Mouse (Mus musculus) hindbrain, postnatal 0 days (tissue): ENCODE data around the gene Ccdc65. TPM values are rescaled to one million over a fixed set of nuclear protein-coding genes. Genes with fewer than 3 reads are reported as not detected.

ENCODE experiments used
- ATAC-seq: fragments of 200-750 bp; cut with Nextera tagmentation; 2 replicates; pipeline ENCODE4 v1.8.0; 2017; ENCODE audit warnings: mild to moderate bottlenecking, moderate TSS enrichment, moderate library complexity
- DNase-seq: peaks from one replicate; pipeline ENCODE4 v3.0.0-alpha.2; 2015; ENCODE audit warnings: low spot score
- H3K27ac ChIP-seq: fragments of 300-500 bp; sonication (generic); 2 replicates; pipeline ENCODE4 v1.5.1; 2014; ENCODE audit warnings: mild to moderate bottlenecking
- H3K27me3 ChIP-seq: fragments of 300-500 bp; sonication (generic); 2 replicates; pipeline ENCODE4 v1.6.1; 2014; ENCODE audit warnings: low read length, mixed read lengths; ENCODE audit not compliant: insufficient read depth
- H3K36me3 ChIP-seq: fragments of 300-500 bp; sonication (generic); 2 replicates; pipeline ENCODE4 v1.6.1; 2014; ENCODE audit warnings: low read length, mixed read lengths; ENCODE audit not compliant: insufficient read depth
- H3K4me1 ChIP-seq: fragments of 300-500 bp; sonication (generic); 2 replicates; pipeline ENCODE4 v1.6.1; 2014; ENCODE audit warnings: antibody characterized with exemption, low read length, mixed read lengths; ENCODE audit not compliant: insufficient read depth
- H3K4me2 ChIP-seq: fragments of 300-500 bp; sonication (generic); 2 replicates; pipeline ENCODE4 v1.6.1; 2014; ENCODE audit warnings: low read depth, mild to moderate bottlenecking, low read length, moderate library complexity, mixed read lengths
- H3K4me3 ChIP-seq: fragments of 300-500 bp; sonication (generic); 2 replicates; pipeline ENCODE4 v1.5.1; 2014; ENCODE audit warnings: low read length
- H3K9ac ChIP-seq: fragments of 300-500 bp; sonication (generic); replicated peaks from 2 replicates; pipeline ENCODE4 v1.6.1; 2014; ENCODE audit warnings: mild to moderate bottlenecking, low read length, moderate library complexity, mixed read lengths
- H3K9me3 ChIP-seq: fragments of 300-500 bp; sonication (generic); 2 replicates; pipeline ENCODE4 v1.6.1; 2016; ENCODE audit warnings: low read length, mixed read lengths
- CTCF ChIP-seq: IDR thresholded peaks from 2 replicates; pipeline ENCODE4 v1.5.1; 2016; ENCODE audit warnings: antibody characterized with exemption, control low read depth, low read depth
- WGBS: fragments of 180-500 bp; shearing (Covaris S2); extraction: QIAGEN DNeasy Blood & Tissue Kit; methylation state at CpG from one replicate; pipeline ENCODE4 v1.1.7; 2014; 5-methylcytosine and 5-hydroxymethylcytosine counted together
- polyA plus RNA-seq: library from polyadenylated mRNA; unstranded; fragments of >200 nt; fragmentation: Nextera tagmentation; extraction: Ambion mirVana; gene quantifications from 2 replicates; pipeline ENCODE4 v1.2.1, GENCODE M21; 2015
- total RNA-seq: library from RNA; depleted of rRNA; stranded (reverse); fragments of >200 nt; gene quantifications from 2 replicates; pipeline ENCODE4 v1.2.3, GENCODE M21; 2014

Gene Ccdc65
- total and polyA plus RNA-seq, 2 experiments from 2014 or later, result 2.6 to 7.7 TPM

DNA sequence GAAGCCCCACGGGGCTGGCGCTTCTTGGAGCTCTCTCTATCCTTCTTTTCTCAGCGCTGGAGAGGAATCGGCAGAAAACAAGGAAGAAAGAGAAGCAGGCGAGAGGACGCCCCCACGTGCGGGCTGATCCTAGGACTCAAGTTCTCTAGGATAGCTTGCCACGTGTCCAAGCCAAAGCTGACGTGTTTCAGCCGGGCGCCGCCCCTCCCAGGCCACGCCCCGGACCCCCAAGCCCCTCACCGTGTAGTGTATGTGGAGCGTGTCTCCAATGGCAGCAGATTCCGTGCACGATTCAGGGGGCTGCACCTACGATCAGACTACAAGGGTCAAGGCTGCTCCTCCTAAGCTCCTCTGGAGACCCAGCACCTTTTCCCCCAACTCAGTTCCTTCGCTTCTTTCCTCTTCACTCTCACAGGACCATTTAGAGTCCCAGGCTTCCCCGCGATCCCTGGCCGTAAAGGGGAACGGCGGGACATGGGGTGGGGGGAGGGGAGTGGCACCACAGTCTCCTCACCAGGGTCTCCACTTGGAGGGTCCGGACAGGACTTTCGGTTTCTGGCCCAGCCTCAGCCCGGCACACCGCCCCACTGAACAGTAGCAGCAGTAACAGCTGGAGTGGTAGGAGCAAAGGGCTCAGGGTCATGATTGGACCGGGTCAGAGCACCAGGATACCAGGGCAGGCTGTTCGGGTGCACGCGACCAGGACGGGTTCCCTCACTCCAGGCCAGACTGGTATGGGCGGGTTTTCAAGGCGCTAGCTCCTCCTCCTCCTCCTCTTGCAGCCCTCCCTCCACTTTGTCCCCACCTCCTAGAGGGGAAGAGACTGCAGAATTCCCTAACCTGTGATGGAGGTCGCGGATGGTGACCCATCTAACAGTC lies 19.7 kb downstream of the Ccdc65 start, which contains the start of gene Fkbp11:
Gene Fkbp11, minus strand, starts transcription at position 756 of the 879 bp plus-strand sequence.
- no peak for TF ChIP-seq CTCF
- H3K27ac ChIP-seq, result no peak within 1 kb of the TSS

DNA sequence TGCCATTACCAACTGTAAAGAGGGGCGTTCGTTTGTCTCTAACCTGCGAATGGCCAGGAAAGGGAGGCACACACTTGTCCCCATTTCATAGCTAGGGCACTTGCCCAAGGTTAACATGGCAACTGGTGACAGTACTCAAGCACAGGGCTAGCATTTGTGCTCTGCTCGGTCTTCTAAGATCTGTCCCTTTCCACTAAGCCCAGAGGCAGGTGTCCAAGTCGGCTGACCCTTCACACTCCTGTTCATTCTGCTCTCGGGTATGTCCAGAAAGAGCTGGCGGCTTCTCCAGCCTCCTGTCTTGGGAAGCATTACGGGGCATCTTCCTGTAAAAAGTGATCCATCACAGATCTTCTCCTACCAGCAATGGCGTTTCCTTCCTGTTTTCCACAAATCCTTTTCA lies 20.4 kb downstream of the Ccdc65 start:
- WGBS, result 43% methylated on average over 9 of the region's 9 CpGs
- DNase-seq (no peak), ATAC-seq (no peak)
- Histone ChIP-seq H3K9ac (no peak overlapping the region), H3K36me3 (no peaks in the 10 kb centered on the region), H3K27me3 (no peaks in the 10 kb centered on the region), H3K4me3 (peak overlapping the region; percentile 42), H3K9me3 (no peaks in the 10 kb centered on the region), H3K4me2 (peak overlapping the region; percentile 99), H3K27ac (no peak overlapping the region), H3K4me1 (peaks cover 4% of the 10 kb centered on the region; the same call in 1 of the 2 replicates)
- no peak for TF ChIP-seq CTCF

More for the DNA sequence above, 19.7 kb downstream of the Ccdc65 start, which contains the start of gene Fkbp11:
- peak; percentile 84 for ATAC-seq
- Histone ChIP-seq H3K9me3 (no peaks in the 10 kb centered on the region), H3K36me3 (no peaks in the 10 kb centered on the region), H3K4me2 (peak within 1 kb of the TSS; percentile 99), H3K4me3 (peak within 1 kb of the TSS; percentile 42), H3K4me1 (peaks cover 4% of the 10 kb centered on the region; the same call in 1 of the 2 replicates), H3K27me3 (no peaks in the 10 kb centered on the region), H3K9ac (peak within 1 kb of the TSS; percentile 25)
- DNase-seq, result peak; percentile 68
- WGBS, result under 1% methylated on average over 39 of the region's 39 CpGs

DNA sequence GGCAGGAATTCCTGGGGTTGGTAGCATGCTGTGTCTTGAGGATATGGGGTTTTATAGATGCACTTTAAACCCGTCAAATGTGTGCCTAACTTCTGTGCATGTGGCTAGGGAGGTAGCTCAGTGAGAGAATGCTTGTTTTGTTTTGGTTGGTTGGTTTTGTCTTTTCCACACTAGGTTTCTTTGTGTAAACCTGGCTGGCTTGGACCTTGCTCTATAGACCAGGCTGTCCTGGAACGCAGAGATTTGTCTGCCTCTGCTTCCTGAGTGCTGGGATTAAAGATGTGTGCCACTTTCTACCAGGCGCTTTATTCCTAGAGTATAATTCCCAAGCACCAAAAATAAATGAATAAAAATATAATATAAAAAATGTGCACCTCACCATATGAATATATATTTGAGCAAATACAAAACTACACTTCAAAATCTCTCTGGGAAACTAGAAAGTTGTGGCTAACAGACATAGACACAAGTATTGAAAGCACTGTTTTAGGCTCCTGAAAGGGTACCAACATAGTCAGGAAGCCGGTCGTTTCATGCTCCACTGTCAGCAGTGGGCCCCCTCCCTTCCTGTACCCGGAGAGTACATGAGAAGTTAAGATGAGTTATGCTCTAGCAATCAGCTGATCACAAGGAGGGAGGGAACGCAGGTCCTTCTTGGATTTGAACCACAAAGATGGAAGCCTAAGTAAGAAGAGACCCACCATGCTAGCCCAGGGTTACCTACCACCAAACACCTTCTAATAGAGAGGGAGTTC lies 22.0 kb downstream of the Ccdc65 start:
- no peak overlapping the region for H3K27ac ChIP-seq
- H3K4me3 ChIP-seq, result no peak overlapping the region
- 66% methylated on average over 7 of the region's 7 CpGs for WGBS
- H3K27me3 ChIP-seq, result no peaks in the 10 kb centered on the region
- no peaks in the 10 kb centered on the region for H3K36me3 ChIP-seq
- H3K4me1 ChIP-seq, result 0 out of 2 replicates have a peak, but pooled peaks cover 4% of the 10 kb centered on the region
- DNase-seq (no peak), ATAC-seq (no peak)
- H3K4me2 ChIP-seq, result no peak overlapping the region
- H3K9me3 ChIP-seq, result no peaks in the 10 kb centered on the region
- TF ChIP-seq CTCF, result no peak
- no peak overlapping the region for H3K9ac ChIP-seq

DNA sequence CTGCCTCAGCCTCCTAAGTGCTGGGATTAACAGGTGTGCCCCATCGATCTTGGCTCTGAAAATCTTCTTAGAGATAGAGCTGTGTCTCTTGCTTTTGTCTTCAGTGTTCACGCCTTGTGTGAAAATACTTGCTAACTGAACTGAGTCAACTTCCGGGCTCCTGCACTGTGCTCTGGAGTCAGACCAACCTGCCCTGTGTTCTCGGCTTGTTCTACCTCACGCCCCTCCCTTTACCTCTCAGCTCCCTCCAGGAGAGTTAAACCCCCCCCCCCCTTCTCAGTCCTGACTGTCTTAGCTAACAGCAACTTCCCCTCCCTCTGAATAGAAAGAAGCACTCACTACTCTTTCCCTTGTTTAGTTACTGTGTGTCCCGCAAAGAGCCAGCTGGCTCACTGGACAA lies 22.8 kb downstream of the Ccdc65 start:
- Histone ChIP-seq H3K4me3 (no peak overlapping the region), H3K9ac (no peak overlapping the region), H3K27me3 (no peaks in the 10 kb centered on the region), H3K4me1 (0 out of 2 replicates have a peak, but pooled peaks cover 4% of the 10 kb centered on the region), H3K27ac (no peak overlapping the region), H3K9me3 (no peaks in the 10 kb centered on the region), H3K4me2 (no peak overlapping the region), H3K36me3 (peaks cover under 1% of the 10 kb centered on the region; the same call in 1 of the 2 replicates)
- 84% methylated on average over 6 of the region's 6 CpGs for WGBS
- DNase-seq, result no peak
- TF ChIP-seq CTCF, result no peak
- ATAC-seq, result no peak

DNA sequence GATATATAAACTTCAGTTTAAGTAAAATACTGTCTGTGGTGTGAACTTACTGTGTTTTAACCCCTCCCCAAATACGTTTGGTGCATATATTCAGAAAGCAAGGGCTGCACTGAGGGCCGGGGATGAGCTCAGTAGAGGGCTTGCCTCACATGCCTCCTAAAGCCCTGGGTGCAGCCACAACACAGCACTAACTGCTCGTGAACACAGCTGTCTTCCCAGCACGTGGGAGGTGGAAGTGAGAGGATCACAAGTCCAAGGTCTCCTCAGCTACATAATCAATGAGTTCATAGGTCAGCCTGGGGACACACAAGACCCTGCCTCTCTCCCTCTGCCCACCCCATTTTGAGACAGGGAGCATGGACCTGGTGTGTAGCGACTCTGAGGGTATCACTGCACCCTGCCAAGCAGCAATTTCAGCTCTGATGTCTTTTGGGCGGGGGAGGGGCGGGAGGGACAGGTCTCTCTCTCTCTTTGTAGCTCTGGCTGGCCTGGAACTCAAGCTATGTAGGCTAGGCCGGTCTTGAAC lies 24.1 kb downstream of the Ccdc65 start:
- H3K9ac ChIP-seq, result no peak overlapping the region
- no peak overlapping the region for H3K27ac ChIP-seq
- no peaks in the 10 kb centered on the region for H3K27me3 ChIP-seq
- no peak for ATAC-seq
- TF ChIP-seq CTCF, result no peak
- H3K4me2 ChIP-seq, result no peak overlapping the region
- no peak overlapping the region for H3K4me3 ChIP-seq
- WGBS, result 68% methylated on average over 8 of the region's 8 CpGs
- no peaks in the 10 kb centered on the region for H3K9me3 ChIP-seq
- no peak for DNase-seq
- H3K36me3 ChIP-seq, result peaks cover 11% of the 10 kb centered on the region; the same call in 1 of the 2 replicates
- H3K4me1 ChIP-seq, result 0 out of 2 replicates have a peak, but pooled peaks cover 4% of the 10 kb centered on the region

DNA sequence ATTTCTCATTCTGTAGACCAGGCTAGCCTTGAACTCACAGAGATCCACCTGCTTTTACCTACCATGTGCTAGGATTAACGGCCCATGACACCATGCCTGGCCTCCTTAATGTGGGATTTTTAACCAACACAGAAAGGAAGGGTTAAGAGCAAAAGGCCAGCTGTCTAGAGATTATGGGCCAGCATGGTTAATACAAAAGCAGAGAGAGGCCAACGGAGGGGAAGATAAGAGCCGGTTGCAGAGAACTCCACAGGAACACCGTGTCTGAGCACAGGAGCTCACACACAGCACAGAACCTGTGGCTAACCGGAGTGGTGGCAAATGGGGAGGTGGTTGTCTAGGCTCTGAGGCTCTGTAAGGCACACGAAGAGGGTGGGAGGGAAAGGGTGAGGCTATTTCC lies 25.4 kb downstream of the Ccdc65 start:
- H3K4me2 ChIP-seq, result no peak overlapping the region
- 66% methylated on average over 6 of the region's 6 CpGs for WGBS
- H3K36me3 ChIP-seq, result peaks cover 15% of the 10 kb centered on the region; the same call in 1 of the 2 replicates

More for the DNA sequence above, 25.4 kb downstream of the Ccdc65 start:
- Histone ChIP-seq H3K9me3 (no peaks in the 10 kb centered on the region), H3K27ac (no peak overlapping the region), H3K9ac (no peak overlapping the region), H3K27me3 (no peaks in the 10 kb centered on the region), H3K4me3 (no peak overlapping the region), H3K4me1 (0 out of 2 replicates have a peak, but pooled peaks cover 1% of the 10 kb centered on the region)
- DNase-seq (no peak), ATAC-seq (no peak)
- no peak for TF ChIP-seq CTCF
